In genomic region chr12:86989890-86990754, GRCm38 (mm10) we compare ENCODE assay signal across 7 mouse cellular contexts. TPM values are rescaled to one million over a fixed set of nuclear protein-coding genes. Genes with fewer than 3 reads are reported as not detected.
DNase-seq lines count a peak whose midpoint lies in the region; ATAC-seq and TF ChIP-seq lines count a peak whose summit lies in the region.

Zdhhc22 (minus strand) TSS chr12:86990430.

- no peak within 1 kb of the TSS for H3K9ac ChIP-seq in embryonic facial prominence, embryonic 15.5 days
- peak within 1 kb of the TSS; percentile 81 for H3K9ac ChIP-seq in hindbrain, embryonic 16.5 days (ENCODE audit: low read depth, low read length)
- no peak within 1 kb of the TSS for H3K9ac ChIP-seq in liver, postnatal 0 days (replicated peaks)
- H3K9ac ChIP-seq in stomach, postnatal 0 days (ENCODE audit: low read length) = no peak within 1 kb of the TSS

- H3K4me3 ChIP-seq in embryonic facial prominence, embryonic 15.5 days (replicated peaks) = peak within 1 kb of the TSS; percentile 25
- H3K4me3 ChIP-seq in hindbrain, embryonic 16.5 days (ENCODE audit: low read length) = peak within 1 kb of the TSS; percentile 68
- no peak within 1 kb of the TSS for H3K4me3 ChIP-seq in liver, postnatal 0 days (ENCODE audit: low read depth, low read length)
- peak within 1 kb of the TSS; percentile 21; the same call in 1 of the 2 replicates for H3K4me3 ChIP-seq in stomach, postnatal 0 days (ENCODE audit: low read depth, low read length)

- H3K27ac ChIP-seq in embryonic facial prominence, embryonic 15.5 days (replicated peaks) = no peak within 1 kb of the TSS
- peak within 1 kb of the TSS; percentile 67 for H3K27ac ChIP-seq in hindbrain, embryonic 16.5 days (ENCODE audit: low read depth, low read length)
- H3K27ac ChIP-seq in liver, postnatal 0 days (ENCODE audit: low read depth) = no peak within 1 kb of the TSS
- no peak within 1 kb of the TSS for H3K27ac ChIP-seq in stomach, postnatal 0 days (replicated peaks)

- DNase-seq in ovary, postnatal 36 days (ENCODE audit: low spot score) = peak; percentile 73
- DNase-seq in ovary, adult 18-20 months (ENCODE audit: low spot score) = no peak
- DNase-seq in cerebellum, adult 18-20 months = peak; percentile 55 to 73
- DNase-seq in liver, postnatal 0 days = peak; percentile 53
- DNase-seq in stomach, postnatal 0 days (ENCODE audit: low spot score) = peak; percentile 61

- no peak for TF ChIP-seq EP300 in liver, postnatal 0 days (IDR thresholded peaks at IDR 0.05; ENCODE audit: low read depth)
- TF ChIP-seq EP300 in stomach, postnatal 0 days (optimal IDR thresholded peaks at IDR 0.05) = no peak

- peak within 1 kb of the TSS; percentile 46 for H3K4me2 ChIP-seq in embryonic facial prominence, embryonic 15.5 days (replicated peaks)
- peak within 1 kb of the TSS; percentile 87 for H3K4me2 ChIP-seq in hindbrain, embryonic 16.5 days (ENCODE audit: low read length)
- H3K4me2 ChIP-seq in liver, postnatal 0 days (ENCODE audit: low read depth, low read length) = no peak within 1 kb of the TSS
- peak within 1 kb of the TSS; percentile 25 for H3K4me2 ChIP-seq in stomach, postnatal 0 days (replicated peaks; ENCODE audit: low read depth)

- under 1% methylated on average over 56 of the region's 68 CpGs for WGBS in embryonic facial prominence, embryonic 15.5 days
- WGBS in hindbrain, embryonic 16.5 days = under 1% methylated on average over 56 of the region's 68 CpGs
- 5% methylated on average over 43 of the region's 68 CpGs for WGBS in liver, postnatal 0 days (ENCODE audit: insufficient replicate concordance)
- 2% methylated on average over 46 of the region's 68 CpGs for WGBS in stomach, postnatal 0 days

- peaks cover 81% of the 10 kb centered on the region for H3K27me3 ChIP-seq in embryonic facial prominence, embryonic 15.5 days
- peaks cover 15% of the 10 kb centered on the region for H3K27me3 ChIP-seq in hindbrain, embryonic 16.5 days (replicated peaks; ENCODE audit: control insufficient read depth, insufficient read depth, low read length)
- peaks cover 39% of the 10 kb centered on the region for H3K27me3 ChIP-seq in liver, postnatal 0 days (ENCODE audit: insufficient read depth, low read length)
- H3K27me3 ChIP-seq in stomach, postnatal 0 days (ENCODE audit: control insufficient read depth, insufficient read depth, low read length) = peaks cover 12% of the 10 kb centered on the region; the same call in 1 of the 2 replicates

- H3K9me3 ChIP-seq in embryonic facial prominence, embryonic 15.5 days (replicated peaks) = no peaks in the 10 kb centered on the region
- no peaks in the 10 kb centered on the region for H3K9me3 ChIP-seq in hindbrain, embryonic 16.5 days (ENCODE audit: control insufficient read depth, low read length)
- no peaks in the 10 kb centered on the region for H3K9me3 ChIP-seq in liver, postnatal 0 days (ENCODE audit: low read length)
- H3K9me3 ChIP-seq in stomach, postnatal 0 days (ENCODE audit: control insufficient read depth, low read length) = no peaks in the 10 kb centered on the region

- no peaks in the 10 kb centered on the region for H3K36me3 ChIP-seq in embryonic facial prominence, embryonic 15.5 days
- no peaks in the 10 kb centered on the region for H3K36me3 ChIP-seq in hindbrain, embryonic 16.5 days (ENCODE audit: control insufficient read depth, insufficient read depth, low read length)
- no peaks in the 10 kb centered on the region for H3K36me3 ChIP-seq in liver, postnatal 0 days (replicated peaks; ENCODE audit: insufficient read depth, low read length)
- H3K36me3 ChIP-seq in stomach, postnatal 0 days (ENCODE audit: control insufficient read depth, insufficient read depth, low read length) = no peaks in the 10 kb centered on the region

- no peak for TF ChIP-seq CTCF in liver, postnatal 0 days (IDR thresholded peaks at IDR 0.05; ENCODE audit: low read depth)
- TF ChIP-seq CTCF in stomach, postnatal 0 days (IDR thresholded peaks at IDR 0.05; ENCODE audit: low read depth) = peak; percentile 39

- peak; percentile 40 for ATAC-seq in embryonic facial prominence, embryonic 15.5 days (ENCODE audit: insufficient number of reproducible peaks, low FRiP score, low TSS enrichment, low read depth)
- peak; percentile 78 for ATAC-seq in hindbrain, embryonic 16.5 days
- ATAC-seq in liver, postnatal 0 days = peak; percentile 25; the same call in 1 of the 2 replicates
- ATAC-seq in stomach, postnatal 0 days (ENCODE audit: low FRiP score, low TSS enrichment) = peak; percentile 59; the same call in 1 of the 2 replicates

- peaks cover 13% of the 10 kb centered on the region for H3K4me1 ChIP-seq in embryonic facial prominence, embryonic 15.5 days
- H3K4me1 ChIP-seq in hindbrain, embryonic 16.5 days (ENCODE audit: control insufficient read depth, insufficient read depth, low read depth, low read length) = peaks cover 12% of the 10 kb centered on the region
- peaks cover 3% of the 10 kb centered on the region; the same call in 1 of the 2 replicates for H3K4me1 ChIP-seq in liver, postnatal 0 days (ENCODE audit: insufficient read depth)
- H3K4me1 ChIP-seq in stomach, postnatal 0 days (replicated peaks; ENCODE audit: control insufficient read depth, insufficient read depth) = no peaks in the 10 kb centered on the region

RNA-seq across cellular contexts. Expression of gene Zdhhc22, which starts in this region (rescaled TPM):
- polyA plus RNA-seq in embryonic facial prominence, embryonic 15.5 days (2015; fragmentation: Nextera tagmentation; extraction: Ambion mirVana) = 0.12 TPM in 1 of 2 replicates, not detected in the other
- 23.2 and 26.9 TPM in 2 replicates for polyA plus RNA-seq in hindbrain, embryonic 16.5 days (2015; fragmentation: Nextera tagmentation; extraction: Ambion mirVana)
- not detected in 2 replicates for polyA plus RNA-seq in liver, postnatal 0 days (2015; fragmentation: Nextera tagmentation; extraction: Ambion mirVana)
- polyA plus RNA-seq in stomach, postnatal 0 days (2015; fragmentation: Nextera tagmentation; extraction: Ambion mirVana) = 0.53 and 0.58 TPM in 2 replicates

Comparison
In these comparisons a context has a peak if more than half of its experiments do, and no peak if none do; other contexts are left out.
1. RNA of gene Zdhhc22 (polyA plus RNA-seq): 23.2 to 26.9 TPM in hindbrain, embryonic 16.5 days; 0.53 to 0.58 TPM in stomach, postnatal 0 days, 0.12 TPM in embryonic facial prominence, embryonic 15.5 days and not detected in liver, postnatal 0 days; every median in the first group is over 10 times any median in the second.
2. Peak in ATAC-seq, H3K4me3 ChIP-seq and H3K4me2 ChIP-seq in embryonic facial prominence, embryonic 15.5 days; RNA of the gene not detected or under 1 TPM.
3. Peak in DNase-seq and ATAC-seq in liver, postnatal 0 days; RNA of the gene not detected or under 1 TPM.
4. Peak in DNase-seq, ATAC-seq, H3K4me3 ChIP-seq and H3K4me2 ChIP-seq in stomach, postnatal 0 days; RNA of the gene not detected or under 1 TPM.
5. ATAC-seq: peak in every context shown above with its lines; median percentile 78 in hindbrain, embryonic 16.5 days; 59 in stomach, postnatal 0 days; 40 in embryonic facial prominence, embryonic 15.5 days; 25 in liver, postnatal 0 days.